Mouse (Mus musculus): Measurements from ENCODE around the gene Fam49a. TPM values are rescaled to one million over a fixed set of nuclear protein-coding genes. Genes with fewer than 3 reads are reported as not detected.
"Not testable (repeated sequence)": the region's sequence is repeated elsewhere in the genome, so short reads cannot be mapped to it uniquely, and the experiment has no call there.

Gene Fam49a
- polyA plus RNA-seq, 1 experiment = 0.38 TPM

- Histone ChIP-seq H3K4me3 (ENCODE audit: control insufficient read depth, low read depth, low read length) (peak overlapping the region; percentile 72), H3K4me1 (ENCODE audit: control insufficient read depth, insufficient read depth, low read length) (peaks cover 7% of the 10 kb centered on the region), H3K27me3 (ENCODE audit: control insufficient read depth, insufficient read depth, low read length) (no peaks in the 10 kb centered on the region), H3K27ac (ENCODE audit: control insufficient read depth, insufficient read depth, low read depth, low read length) (0 out of 2 replicates have a peak overlapping the region, but pooled peaks have one; percentile 5), H3K36me3 (ENCODE audit: control insufficient read depth, insufficient read depth, low read length) (no peaks in the 10 kb centered on the region)
- TF ChIP-seq POLR2A (IDR thresholded peaks at IDR 0.05; ENCODE audit: control insufficient read depth, low read depth, low read length) = no peak
- peak; percentile 97 for TF ChIP-seq CTCF (IDR thresholded peaks at IDR 0.05; ENCODE audit: control insufficient read depth, insufficient read depth, insufficient replicate concordance, low read depth, low read length)
Observed at GRCm38 (mm10) chr12:12323616-12324223, 61.8 kb downstream of the Fam49a start.

- peak overlapping the region; percentile 16 for H3K4me3 ChIP-seq (ENCODE audit: control insufficient read depth, low read depth, low read length)
- not testable (repeated sequence) for H3K36me3 ChIP-seq (ENCODE audit: control insufficient read depth, insufficient read depth, low read length); H3K4me1 ChIP-seq (ENCODE audit: control insufficient read depth, insufficient read depth, low read length); H3K27me3 ChIP-seq (ENCODE audit: control insufficient read depth, insufficient read depth, low read length); H3K27ac ChIP-seq (ENCODE audit: control insufficient read depth, insufficient read depth, low read depth, low read length)
Observed at GRCm38 (mm10) chr12:12324266-12324665, 62.3 kb downstream of the Fam49a start.

GRCm38 (mm10) chr12:12333526-12334310, 71.8 kb downstream of the Fam49a start:
- no peaks in the 10 kb centered on the region for H3K27me3 ChIP-seq (ENCODE audit: control insufficient read depth, insufficient read depth, low read length)
- H3K36me3 ChIP-seq (ENCODE audit: control insufficient read depth, insufficient read depth, low read length) = no peaks in the 10 kb centered on the region
- H3K4me1 ChIP-seq (ENCODE audit: control insufficient read depth, insufficient read depth, low read length) = no peaks in the 10 kb centered on the region
- no peak overlapping the region for H3K27ac ChIP-seq (ENCODE audit: control insufficient read depth, insufficient read depth, low read depth, low read length)
- H3K4me3 ChIP-seq (ENCODE audit: control insufficient read depth, low read depth, low read length) = no peak overlapping the region
- TF ChIP-seq CTCF (IDR thresholded peaks at IDR 0.05; ENCODE audit: control insufficient read depth, insufficient read depth, insufficient replicate concordance, low read depth, low read length) (no peak), POLR2A (IDR thresholded peaks at IDR 0.05; ENCODE audit: control insufficient read depth, low read depth, low read length) (no peak)

- no peak for TF ChIP-seq POLR2A (IDR thresholded peaks at IDR 0.05; ENCODE audit: control insufficient read depth, low read depth, low read length)
- no peak for TF ChIP-seq CTCF (IDR thresholded peaks at IDR 0.05; ENCODE audit: control insufficient read depth, insufficient read depth, insufficient replicate concordance, low read depth, low read length)
- H3K27ac ChIP-seq (ENCODE audit: control insufficient read depth, insufficient read depth, low read depth, low read length) = no peak overlapping the region
- no peak overlapping the region for H3K4me3 ChIP-seq (ENCODE audit: control insufficient read depth, low read depth, low read length)
- no peaks in the 10 kb centered on the region for H3K36me3 ChIP-seq (ENCODE audit: control insufficient read depth, insufficient read depth, low read length)
- H3K27me3 ChIP-seq (ENCODE audit: control insufficient read depth, insufficient read depth, low read length) = no peaks in the 10 kb centered on the region
- no peaks in the 10 kb centered on the region for H3K4me1 ChIP-seq (ENCODE audit: control insufficient read depth, insufficient read depth, low read length)
Observed at GRCm38 (mm10) chr12:12334486-12334885, 72.5 kb downstream of the Fam49a start.

DNA sequence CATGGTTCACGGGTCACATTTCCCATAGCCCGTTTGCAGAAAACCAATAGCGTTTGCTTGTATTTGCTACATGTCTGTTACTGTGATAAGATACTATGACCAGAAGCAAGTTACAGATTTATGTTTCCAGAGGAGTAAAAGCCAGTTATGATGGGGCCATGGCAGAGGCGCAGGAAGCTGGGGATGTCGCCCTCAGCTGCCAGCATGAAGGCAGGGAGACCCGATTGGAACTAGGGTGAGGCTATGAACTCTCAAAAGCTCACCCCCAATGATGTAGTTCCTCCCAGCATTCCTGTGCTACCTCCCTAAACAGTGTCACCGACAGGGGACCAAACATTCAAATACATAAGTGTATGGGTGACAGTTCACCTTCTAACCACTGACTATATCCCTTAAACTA, 73.6 kb downstream of the Fam49a start:
- no peaks in the 10 kb centered on the region for H3K4me1 ChIP-seq (ENCODE audit: control insufficient read depth, insufficient read depth, low read length)
- TF ChIP-seq POLR2A (IDR thresholded peaks at IDR 0.05; ENCODE audit: control insufficient read depth, low read depth, low read length) = no peak
- TF ChIP-seq CTCF (IDR thresholded peaks at IDR 0.05; ENCODE audit: control insufficient read depth, insufficient read depth, insufficient replicate concordance, low read depth, low read length) = no peak
- H3K27me3 ChIP-seq (ENCODE audit: control insufficient read depth, insufficient read depth, low read length) = no peaks in the 10 kb centered on the region
- H3K4me3 ChIP-seq (ENCODE audit: control insufficient read depth, low read depth, low read length) = no peak overlapping the region
- H3K36me3 ChIP-seq (ENCODE audit: control insufficient read depth, insufficient read depth, low read length) = no peaks in the 10 kb centered on the region
- no peak overlapping the region for H3K27ac ChIP-seq (ENCODE audit: control insufficient read depth, insufficient read depth, low read depth, low read length)

DNA sequence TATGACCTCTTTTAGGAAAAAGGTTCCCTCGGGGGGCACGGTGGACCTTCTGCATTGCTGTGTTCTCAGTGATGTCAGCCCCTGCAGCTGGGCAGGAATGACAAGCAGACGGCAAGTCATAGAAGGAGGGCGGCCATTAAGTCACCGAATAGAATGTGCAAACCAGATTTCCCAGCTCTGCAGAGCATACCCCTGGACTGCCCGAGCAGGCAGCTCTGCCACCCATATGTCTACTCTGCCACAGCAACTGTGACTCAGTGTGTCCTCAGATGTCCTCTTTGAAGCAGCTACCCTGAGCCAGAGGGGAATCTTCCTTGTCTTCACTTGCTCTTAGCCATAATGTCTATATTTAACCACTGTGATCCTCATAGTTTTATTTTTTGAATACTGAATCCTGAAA, 75.4 kb downstream of the Fam49a start:
- Histone ChIP-seq H3K4me3 (ENCODE audit: control insufficient read depth, low read depth, low read length) (no peak overlapping the region), H3K36me3 (ENCODE audit: control insufficient read depth, insufficient read depth, low read length) (no peaks in the 10 kb centered on the region), H3K27me3 (ENCODE audit: control insufficient read depth, insufficient read depth, low read length) (no peaks in the 10 kb centered on the region), H3K4me1 (ENCODE audit: control insufficient read depth, insufficient read depth, low read length) (no peaks in the 10 kb centered on the region), H3K27ac (ENCODE audit: control insufficient read depth, insufficient read depth, low read depth, low read length) (no peak overlapping the region)
- TF ChIP-seq POLR2A (IDR thresholded peaks at IDR 0.05; ENCODE audit: control insufficient read depth, low read depth, low read length) (no peak), CTCF (IDR thresholded peaks at IDR 0.05; ENCODE audit: control insufficient read depth, insufficient read depth, insufficient replicate concordance, low read depth, low read length) (no peak)

DNA sequence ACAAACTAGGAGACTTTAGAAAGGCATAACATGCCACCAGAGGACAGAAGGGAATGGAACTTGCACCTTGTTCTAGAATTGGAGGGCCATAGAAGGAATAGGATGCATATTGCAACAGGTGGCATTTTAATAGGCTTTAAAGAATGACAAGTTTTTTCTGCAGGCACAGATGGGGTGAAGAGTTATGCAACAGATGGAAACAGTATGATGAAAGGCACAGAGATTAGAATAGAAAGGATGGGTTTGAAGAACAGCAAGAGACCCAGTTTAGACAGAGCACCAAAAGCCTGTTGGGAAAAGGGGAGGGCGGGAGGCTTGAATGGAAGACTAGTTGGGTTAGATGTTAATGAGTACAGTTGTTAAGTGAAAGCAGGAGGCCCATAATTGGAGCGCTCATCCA, 81.4 kb downstream of the Fam49a start:
- Histone ChIP-seq H3K27ac (ENCODE audit: control insufficient read depth, insufficient read depth, low read depth, low read length) (no peak overlapping the region), H3K4me1 (ENCODE audit: control insufficient read depth, insufficient read depth, low read length) (no peaks in the 10 kb centered on the region), H3K36me3 (ENCODE audit: control insufficient read depth, insufficient read depth, low read length) (no peaks in the 10 kb centered on the region), H3K27me3 (ENCODE audit: control insufficient read depth, insufficient read depth, low read length) (no peaks in the 10 kb centered on the region), H3K4me3 (ENCODE audit: control insufficient read depth, low read depth, low read length) (no peak overlapping the region)
- TF ChIP-seq POLR2A (IDR thresholded peaks at IDR 0.05; ENCODE audit: control insufficient read depth, low read depth, low read length) (no peak), CTCF (IDR thresholded peaks at IDR 0.05; ENCODE audit: control insufficient read depth, insufficient read depth, insufficient replicate concordance, low read depth, low read length) (no peak)
